Mouse (Mus musculus) ZHBTc4 (cell line): ENCODE measurements around the gene Slc13a3.
A peak's percentile ranks its signal among the peaks of the same experiment; 100 is the strongest.

Experiments
- DNase-seq: peaks from one replicate; pipeline ENCODE4 v3.0.0-alpha.2; 2011; ENCODE audit warnings: low read depth, low spot score

Slc13a3 gene

DNA sequence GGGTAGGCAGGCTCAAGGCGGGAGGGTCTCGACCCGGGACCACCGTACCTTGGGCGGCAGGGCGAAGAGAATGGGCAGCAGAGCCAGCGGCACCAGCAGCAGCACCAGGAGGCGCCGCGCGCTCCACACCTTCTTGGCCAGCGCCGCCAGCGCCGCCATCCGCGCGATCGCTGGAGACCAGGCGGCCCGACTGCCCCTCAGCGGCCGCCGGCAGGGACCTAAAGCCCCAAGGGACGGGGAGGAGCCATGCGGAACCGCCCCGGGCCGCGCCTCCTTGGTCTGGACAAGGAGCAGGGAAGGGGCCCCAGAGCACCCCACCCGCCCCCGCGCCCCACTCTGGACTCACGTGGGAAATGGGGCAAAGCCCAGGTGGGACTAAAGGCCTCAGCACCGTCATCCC, at the start of gene Slc13a3:
Slc13a3 (minus strand) TSS at position 228 of the 400 bp plus-strand sequence.
- peak; percentile 27 for DNase-seq

DNA sequence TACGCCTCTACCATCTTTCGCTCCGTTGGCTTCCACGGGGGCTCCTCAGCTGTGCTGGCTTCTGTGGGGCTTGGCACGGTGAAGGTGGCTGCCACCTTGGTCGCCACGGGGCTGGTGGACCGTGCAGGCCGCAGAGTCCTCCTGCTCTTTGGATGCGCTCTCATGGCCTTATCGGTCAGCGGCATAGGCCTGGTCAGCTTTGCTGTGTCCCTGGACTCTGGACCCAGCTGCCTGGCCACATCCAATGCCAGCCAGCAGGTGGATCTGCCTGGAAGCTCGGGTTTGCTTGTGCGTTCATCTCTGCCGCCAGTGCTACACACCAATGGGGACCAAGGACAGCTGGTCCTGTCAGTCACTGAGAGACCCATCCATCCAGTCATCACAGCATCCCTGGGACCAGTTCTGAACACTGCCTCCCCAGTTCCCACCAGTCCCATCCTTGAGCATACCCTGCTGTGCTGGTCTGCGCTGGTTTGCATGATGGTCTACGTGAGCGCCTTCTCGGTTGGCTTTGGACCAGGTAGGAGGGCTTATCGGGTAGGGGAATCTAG, 42.2 kb upstream of the Slc13a3 start:
- no peak for DNase-seq

DNA sequence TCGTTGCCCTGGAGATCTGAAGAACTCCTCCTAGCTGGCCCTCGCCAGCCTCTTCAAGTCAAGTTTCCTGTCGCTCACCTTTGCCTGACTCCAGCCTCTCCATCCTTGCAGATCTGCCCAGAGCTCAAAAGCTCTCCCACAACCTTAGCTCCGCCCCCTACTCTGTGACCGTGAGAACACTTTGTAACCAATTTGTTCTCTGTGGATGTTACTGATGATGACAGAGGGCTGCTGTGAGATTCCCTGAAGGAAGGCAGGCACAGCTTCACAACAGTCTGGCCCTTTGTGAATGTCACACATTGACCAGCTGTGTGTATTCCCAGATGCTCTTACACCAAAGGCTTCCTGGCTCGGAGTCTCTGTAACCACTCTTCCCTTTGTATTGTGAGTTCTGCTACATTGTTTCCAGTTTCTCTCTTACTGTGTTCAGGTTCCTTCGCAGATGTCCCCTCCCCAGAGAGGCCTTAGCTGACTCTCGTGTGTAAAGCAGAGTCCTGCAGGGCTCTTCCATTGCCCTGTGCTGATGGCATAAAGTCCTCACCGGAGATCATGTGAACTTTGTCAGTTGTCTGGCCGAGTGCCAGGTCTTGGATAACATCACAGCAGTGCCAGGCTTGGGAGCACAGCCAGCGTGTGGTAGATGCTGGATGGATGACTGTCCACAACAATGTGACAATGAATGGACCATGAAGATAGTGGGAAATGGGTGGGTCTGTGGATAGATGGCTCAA, 40.0 kb upstream of the Slc13a3 start:
- DNase-seq = peak; percentile 70

DNA sequence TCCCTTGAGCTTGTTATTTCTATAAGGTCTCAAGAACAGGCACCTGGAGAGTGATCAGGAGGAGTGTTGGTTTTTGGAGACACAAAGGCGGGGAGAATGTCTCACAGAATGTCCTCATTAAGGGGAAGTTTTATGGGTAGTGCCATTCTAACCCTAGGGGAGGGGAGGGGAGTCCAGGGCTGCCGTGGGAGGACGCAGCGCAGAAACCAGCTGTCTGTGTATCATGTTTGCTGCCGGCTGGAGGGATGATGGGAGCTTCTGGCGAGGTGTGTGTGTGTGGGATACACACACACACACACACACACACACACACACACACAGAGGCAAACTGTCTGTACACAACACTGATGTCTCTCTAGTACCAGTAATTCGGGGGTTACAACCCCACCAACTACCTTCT, 39.4 kb upstream of the Slc13a3 start:
- DNase-seq = no peak

DNA sequence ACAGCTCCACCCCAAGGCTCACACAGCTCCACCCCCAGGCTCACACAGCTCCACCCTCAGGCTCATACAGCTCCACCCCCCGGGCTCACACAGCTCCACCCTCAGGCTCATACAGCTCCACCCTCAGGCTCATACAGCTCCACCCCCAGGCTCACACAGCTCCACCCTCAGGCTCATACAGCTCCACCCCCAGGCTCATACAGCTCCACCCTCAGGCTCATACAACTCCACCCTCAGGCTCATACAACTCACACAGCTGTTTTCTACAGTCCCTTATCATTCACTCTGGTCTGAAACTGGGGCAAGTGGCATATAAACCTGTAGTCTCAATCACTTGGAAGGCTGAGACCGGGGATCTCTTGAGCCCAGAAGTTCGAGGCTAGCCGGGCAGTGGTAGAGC, 38.5 kb upstream of the Slc13a3 start:
- peak; percentile 69 for DNase-seq

DNA sequence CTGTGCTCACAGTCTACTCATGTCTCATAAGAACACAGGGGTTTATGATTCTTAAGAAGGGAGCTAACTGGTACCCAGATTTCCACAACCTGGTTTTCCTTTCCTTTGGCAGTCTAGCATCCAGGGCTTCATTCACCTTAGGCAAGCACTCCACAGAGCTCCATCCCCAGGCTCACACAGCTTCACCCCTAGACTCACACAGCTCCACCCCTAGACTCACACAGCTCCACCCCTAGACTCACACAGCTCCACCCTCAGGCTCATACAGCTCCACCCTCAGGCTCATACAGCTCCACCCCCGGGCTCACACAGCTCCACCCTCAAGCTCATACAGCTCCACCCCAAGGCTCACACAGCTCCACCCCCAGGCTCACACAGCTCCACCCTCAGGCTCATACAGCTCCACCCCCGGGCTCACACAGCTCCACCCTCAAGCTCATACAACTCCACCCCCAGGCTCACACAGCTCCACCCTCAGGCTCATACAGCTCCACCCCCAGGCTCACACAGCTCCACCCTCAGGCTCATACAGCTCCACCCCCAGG, 38.0 kb upstream of the Slc13a3 start:
- DNase-seq = peak; percentile 48

DNA sequence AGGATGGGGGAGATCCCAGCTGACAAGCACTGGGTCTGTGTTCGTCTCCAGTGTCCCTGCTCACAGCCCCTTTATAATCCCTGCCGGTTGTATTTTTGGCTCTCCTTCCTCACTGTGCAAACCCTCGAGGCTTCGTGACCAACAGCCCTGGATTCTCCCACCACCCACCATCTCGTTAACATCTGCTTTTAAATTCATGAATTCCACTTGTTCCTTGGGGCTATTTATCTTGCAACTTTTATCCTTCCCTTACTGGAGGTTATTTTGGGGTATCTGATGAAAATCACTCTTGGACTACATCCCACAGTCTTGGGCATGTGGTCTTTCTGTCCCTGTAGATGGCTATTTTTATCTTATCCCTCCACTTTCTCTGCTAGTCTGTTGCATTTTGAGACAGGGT, 37.4 kb upstream of the Slc13a3 start:
- no peak for DNase-seq

DNA sequence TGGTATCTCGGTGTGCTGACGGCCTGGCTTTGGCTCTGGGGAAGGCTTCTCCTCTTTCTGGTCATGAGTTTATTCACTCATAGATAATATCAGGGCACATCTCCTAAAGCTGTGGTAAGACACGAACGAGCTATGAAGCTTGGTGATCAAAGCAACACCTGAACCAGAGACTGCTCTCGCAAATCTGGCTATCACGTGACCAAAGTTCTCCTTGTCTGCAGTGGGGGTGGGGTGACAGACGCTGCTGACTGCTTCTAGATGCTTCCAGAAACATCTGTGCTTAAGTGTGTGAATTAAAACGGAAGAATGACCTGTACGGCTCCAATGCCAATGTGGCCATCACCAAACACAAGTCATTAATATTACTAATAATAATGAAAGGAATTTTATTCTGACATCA, 36.7 kb upstream of the Slc13a3 start:
- DNase-seq = no peak

DNA sequence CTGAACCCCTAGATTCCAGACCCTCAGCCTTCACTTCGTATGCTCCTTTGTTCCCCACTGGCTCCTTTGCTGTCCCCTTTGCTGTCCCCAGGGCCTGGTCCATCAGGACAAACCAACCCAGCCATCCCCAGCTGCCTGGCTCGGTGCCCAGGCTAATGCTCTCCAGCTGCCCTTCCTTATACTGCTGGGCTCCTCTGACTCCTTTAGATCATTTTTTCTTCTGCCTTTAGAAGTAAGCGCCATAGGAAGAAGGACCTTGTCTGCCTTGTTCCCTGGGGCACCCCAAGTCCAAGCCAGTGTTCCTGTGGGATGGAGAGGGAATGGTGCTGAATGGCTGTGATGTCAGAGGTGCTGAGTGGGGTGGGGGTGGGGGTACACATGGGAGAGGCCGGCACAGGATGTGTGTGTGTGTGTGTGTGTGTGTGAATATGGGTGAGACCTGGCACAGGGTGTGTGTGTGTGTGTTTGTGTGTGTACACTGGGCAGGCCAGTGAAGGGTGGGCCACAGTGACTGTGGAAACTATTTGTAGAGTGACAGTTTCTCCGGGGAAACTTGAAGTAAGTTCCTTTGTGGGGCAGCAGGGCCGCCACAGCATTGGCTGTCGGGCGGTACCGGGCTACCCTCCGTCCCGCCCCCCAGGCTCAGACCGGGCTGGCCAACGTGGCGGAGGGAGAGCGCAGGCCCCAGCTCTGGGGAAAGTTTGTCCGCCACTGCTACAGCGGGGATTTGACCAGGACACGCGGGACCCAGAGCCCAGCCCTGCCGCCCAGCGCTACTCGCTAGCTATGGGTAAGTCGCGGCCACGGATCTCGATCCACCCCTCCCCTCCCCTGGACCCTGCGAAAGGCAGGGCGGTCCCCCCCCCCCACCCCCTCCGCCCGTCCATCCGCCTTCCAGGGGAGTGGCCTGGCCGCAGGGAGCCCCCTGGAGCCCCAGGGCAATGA, 30.5 kb upstream of the Slc13a3 start, which contains the start of gene Slc2a10:
Slc2a10 (plus strand) TSS at position 529 of the 945 bp plus-strand sequence.
- DNase-seq = no peak

DNA sequence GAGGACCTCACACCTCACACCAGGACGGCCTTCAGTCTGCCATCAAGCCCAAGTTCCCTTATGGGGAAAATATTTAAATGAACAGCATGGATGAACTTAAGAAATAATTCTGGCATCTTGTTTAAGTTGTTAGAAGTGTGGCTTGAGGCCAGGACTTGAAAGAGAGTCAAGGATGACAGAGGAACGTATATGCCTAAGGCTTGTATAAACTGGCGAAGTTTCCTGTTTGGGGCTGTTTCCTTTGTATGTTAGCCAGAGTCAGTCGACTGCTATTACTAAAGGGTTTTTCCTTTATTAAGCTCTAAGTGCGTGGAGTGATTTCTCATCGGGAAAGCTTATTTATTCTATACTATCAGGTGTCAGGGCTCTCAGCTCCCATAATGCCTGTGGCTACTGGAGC, 25.8 kb upstream of the Slc13a3 start:
- no peak for DNase-seq

DNA sequence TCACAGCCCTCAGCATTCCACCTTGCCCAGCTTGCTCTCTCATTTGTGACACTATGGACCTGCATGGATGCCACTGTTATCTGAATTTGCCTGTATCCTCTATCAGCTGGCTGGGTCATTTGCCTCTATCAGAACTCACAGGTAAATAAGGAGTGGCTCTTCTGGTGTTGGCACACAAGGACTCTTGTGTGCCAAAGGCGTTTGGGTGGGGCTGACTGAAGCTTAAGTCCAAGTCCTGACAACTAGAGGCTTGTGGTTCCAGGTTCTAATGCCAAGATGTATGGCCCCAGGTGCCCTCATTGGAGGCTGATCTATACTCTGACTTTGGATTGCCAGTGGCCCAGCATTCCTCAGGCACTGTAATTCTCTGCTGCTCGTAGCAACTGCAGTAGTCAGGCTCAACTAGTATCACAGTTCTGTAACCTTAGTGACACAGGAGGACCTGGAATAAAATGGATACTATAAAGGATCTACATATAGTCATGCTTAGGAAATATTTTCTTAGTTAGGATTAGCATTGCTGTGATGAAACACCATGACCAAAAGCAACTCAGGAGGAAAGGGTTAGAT, 24.8 kb upstream of the Slc13a3 start:
- DNase-seq = no peak

DNA sequence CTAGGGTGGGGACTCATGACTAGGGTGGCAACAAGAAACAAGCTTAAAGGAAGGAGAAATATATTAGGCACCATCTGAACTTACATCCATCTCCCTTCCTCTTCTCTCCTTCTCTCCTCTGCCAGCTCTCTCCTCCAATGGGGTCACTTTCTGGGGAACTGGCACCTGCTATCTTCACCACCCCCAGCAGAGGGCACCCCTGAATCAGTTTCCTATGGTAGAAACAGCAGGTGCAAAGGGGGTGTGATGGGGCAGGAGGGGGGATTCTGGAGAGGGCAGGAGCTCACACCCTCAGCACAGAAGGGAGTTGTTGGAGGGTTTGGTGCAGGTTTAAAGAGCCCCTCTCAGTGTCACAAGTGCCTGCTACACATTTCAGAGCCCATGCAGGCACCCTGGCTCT, 23.2 kb upstream of the Slc13a3 start:
- DNase-seq = peak; percentile 54

DNA sequence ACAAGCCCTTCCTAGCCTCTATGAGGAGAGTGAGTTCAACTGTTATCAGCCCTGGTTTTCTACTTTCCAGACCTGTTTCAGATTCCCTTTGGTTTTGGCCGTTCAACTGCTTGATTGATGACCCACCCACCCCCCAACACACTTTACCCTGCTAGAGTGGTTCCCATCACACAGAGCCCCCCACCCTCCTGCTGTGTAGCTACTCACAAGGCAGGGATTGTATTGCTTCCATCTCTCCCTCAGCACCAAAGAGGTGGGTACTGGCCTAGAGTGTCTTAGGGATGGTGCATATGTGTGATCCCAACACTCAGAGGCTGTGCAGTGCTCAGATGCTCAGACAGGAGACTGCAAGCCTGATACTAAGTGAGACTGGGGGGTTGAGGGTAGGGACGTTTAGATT, 21.5 kb upstream of the Slc13a3 start:
- no peak for DNase-seq

DNA sequence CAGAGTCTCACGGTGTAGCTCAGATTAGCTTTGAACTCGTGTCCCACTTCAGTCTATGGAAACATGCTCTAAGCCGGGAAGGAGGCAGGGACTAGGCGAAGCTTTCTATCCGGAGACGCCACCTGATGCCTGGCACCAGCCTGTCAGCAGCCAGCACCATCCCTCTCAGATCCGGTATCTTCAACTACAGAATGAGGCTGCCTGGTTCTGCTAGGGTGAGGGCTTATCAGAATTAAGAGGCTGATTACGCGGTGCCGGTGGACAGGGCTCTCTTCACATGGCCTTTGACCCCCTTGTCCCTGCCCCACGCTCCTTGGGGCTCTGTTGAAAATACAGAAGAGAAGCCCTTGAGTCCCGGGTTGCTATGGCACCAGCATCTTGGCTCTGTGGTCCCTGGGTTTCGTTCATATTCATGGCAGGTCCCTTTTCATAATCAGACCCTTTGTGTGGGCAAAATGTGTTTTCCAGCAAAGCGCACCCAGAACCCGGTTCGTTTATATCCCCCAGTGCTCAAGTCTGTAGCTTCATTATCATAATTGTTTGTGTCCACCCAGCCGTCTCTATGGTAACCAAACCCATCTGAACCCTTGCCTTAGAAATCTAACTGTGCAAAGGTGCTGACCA, 20.7 kb upstream of the Slc13a3 start:
- no peak for DNase-seq

DNA sequence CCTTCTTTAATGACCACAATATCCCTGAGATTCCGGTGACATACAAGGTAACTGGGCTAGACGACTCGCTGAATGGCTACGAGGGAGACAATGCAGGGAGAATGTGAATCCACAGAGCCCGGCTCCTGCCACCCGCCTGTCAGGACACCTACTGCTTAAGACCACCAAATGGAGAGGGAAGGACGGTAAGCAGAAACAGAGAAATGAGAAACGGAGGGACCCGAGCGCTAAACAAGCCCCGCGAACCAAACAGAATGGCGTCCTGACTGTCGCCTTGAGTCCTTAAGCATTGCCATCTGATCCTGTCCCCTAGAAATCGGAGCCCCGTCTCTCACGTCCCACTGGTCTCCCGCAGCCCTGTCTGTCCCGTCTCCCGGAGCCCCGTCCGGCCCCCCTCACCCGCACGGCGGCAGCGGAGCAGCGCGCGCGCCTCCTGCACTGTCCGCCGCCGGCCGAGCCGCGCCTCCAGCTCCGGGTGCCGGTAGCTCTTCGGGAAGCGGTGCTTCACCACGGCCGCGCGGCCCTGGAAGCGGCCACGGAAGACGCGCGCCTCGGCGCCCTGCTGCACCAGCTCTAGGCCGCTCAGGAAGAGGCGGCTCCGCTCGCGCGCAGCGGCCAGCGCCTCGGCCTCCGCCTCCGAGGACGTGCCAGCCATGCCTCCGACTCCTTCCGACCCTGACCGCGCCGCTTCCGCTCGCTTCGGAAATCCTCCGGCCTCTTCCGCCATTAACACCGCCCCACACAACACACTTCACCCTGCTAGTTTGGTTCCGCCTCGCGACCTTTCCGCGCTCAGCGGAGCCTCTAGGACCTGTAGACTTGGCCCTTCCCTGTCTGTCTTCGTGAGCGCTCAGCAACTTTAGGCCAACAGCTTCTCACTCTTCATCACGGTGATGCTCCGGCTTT, 19.9 kb upstream of the Slc13a3 start, which contains the start of gene Trp53rka:
Trp53rka (minus strand) TSS at position 677 of the 906 bp plus-strand sequence.
- peak; percentile 86 for DNase-seq

DNA sequence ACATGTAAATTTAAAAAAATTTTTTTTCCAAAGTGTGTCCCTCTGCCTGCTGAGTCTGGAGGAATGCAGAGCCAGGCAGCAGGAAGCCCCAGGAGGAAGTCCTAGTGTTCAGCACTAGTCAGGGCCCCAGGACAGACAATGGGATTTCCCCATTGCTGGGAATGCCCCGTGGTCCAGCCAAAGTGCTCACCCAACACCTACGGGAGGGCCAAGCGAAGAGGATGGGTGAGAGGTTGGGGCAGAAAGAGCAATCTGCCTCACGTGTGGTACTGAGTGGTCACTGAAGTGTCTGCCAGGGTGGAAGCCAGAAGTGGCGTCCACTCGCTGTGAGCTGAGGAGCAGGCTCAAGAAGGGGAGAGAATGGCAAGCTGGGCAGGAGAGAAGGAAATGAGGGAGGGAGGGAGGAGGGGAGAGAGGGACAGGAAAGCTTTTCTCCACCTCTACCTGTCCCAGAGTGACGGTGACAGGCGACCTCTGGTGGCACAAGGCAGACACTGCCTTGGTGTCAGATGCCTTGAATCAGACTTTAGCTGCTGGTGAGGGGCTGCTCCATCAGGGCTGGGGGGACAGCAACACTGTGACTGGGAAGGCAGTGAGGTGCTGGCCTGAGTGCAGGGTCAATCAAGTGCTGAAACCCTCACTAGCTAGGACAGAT, 14.0 kb upstream of the Slc13a3 start:
- DNase-seq = peak; percentile 69

DNA sequence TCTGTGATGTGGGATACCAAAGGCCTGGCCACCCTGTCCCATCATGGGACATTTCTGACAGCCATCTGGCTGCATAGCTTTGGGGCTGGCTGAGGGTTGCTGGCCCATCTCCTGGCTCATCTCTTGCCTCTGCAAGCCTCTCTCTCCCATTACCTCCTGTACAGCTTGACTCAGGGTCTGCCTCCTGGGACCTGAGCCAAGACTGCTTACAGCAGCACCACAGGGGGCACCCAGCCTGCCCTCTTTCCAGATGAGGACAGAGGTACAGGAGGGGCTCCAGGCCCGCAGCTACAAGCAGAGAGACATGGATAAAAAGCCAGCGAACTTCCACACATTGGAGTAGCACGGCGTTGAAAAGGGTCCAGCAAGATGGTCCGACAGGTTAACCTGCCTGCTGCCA, 13.4 kb upstream of the Slc13a3 start:
- no peak for DNase-seq

DNA sequence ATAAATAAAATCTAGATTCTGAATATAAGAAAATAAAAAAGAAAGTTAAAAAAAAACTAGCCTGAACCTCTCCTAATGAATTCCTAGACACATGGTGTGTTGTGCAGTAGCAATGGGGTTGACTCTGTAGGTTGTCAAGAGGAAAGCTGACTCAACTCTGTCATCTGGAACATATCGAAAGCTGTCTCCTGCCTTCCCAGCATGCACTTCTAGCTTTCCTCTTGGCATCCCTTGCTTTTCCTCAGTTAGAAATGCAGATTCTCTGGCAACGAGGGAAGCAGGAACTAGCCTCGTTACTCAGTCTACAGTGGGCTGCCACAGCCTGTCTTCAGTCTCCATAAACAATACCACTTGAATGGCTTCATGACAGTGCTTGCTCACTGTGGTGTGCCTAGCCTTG, 12.8 kb upstream of the Slc13a3 start:
- no peak for DNase-seq

DNA sequence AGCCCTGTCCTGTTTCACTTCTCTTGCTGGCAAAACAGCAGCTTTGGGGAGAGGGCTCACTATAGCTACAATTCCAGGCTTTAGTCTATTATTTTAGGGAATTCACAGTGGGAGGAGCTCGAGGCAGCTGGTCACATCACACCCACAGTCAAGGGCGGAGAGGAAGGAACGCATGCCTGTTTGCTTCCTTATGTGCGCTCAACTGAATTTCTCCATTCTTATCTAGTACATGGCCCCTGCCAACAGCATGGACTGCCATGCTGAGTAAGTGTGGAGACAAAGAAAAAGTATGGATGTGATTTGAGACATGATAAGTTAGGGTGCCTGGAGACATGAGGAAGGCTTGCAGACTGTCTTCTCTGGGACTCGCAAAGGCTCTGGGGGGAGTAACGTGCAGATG, 11.1 kb upstream of the Slc13a3 start:
- DNase-seq = no peak

DNA sequence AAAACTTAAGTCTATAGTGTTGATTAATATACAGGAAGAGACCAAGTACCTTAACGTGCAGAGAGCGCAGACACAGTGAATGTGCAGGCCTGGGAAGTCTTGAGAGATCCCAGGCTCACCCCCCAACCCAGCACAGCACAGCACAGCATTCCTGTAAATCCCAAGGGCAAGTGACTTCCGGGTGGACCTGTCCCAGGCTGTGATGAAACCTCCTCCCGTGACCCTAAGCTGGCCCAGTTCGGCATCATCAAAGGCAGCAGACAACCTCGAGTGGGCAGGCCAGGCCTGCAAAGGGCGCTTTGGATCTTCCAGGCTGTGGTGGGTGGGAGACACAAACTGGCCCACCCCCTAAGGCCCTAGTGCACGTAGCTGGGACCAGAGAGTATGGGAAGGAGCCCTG, 9.0 kb upstream of the Slc13a3 start:
- DNase-seq = no peak
